Mouse (Mus musculus) hindbrain, embryonic 12.5 days (tissue): ENCODE results near the gene Ston1. TPM values are rescaled to one million over a fixed set of nuclear protein-coding genes. Genes with fewer than 3 reads are reported as not detected.

Experiments used
- ATAC-seq: fragments of 200-750 bp; cut with Nextera tagmentation; 2 replicates; pipeline ENCODE4 v1.8.0; 2017; ENCODE audit warnings: moderate TSS enrichment; ENCODE audit not compliant: low FRiP score
- H3K27ac ChIP-seq: fragments of 300-500 bp; sonication (generic); 2 replicates; pipeline ENCODE4 v1.5.1; 2016; ENCODE audit warnings: mild to moderate bottlenecking
- H3K27me3 ChIP-seq: fragments of 300-500 bp; sonication (generic); 2 replicates; pipeline ENCODE4 v1.6.1; 2016; ENCODE audit warnings: mild to moderate bottlenecking
- H3K36me3 ChIP-seq: fragments of 300-500 bp; sonication (generic); 2 replicates; pipeline ENCODE4 v1.6.1; 2016; ENCODE audit warnings: mild to moderate bottlenecking
- H3K4me1 ChIP-seq: fragments of 300-500 bp; sonication (generic); 2 replicates; pipeline ENCODE4 v1.6.1; 2016
- H3K4me2 ChIP-seq: fragments of 300-500 bp; sonication (generic); replicated peaks from 2 replicates; pipeline ENCODE4 v1.6.1; 2016; ENCODE audit warnings: mild to moderate bottlenecking
- H3K4me3 ChIP-seq: fragments of 300-500 bp; sonication (generic); 2 replicates; pipeline ENCODE4 v1.5.1; 2016; ENCODE audit warnings: mild to moderate bottlenecking
- H3K9ac ChIP-seq: fragments of 300-500 bp; sonication (generic); 2 replicates; pipeline ENCODE4 v1.6.1; 2016; ENCODE audit warnings: mild to moderate bottlenecking, moderate library complexity
- H3K9me3 ChIP-seq: fragments of 300-500 bp; sonication (generic); replicated peaks from 2 replicates; pipeline ENCODE4 v1.6.1; 2016; ENCODE audit warnings: mild to moderate bottlenecking
- WGBS: fragments of 180-500 bp; shearing (Covaris S2); methylation state at CpG from one replicate; pipeline ENCODE4 v1.1.7; 2016; 5-methylcytosine and 5-hydroxymethylcytosine counted together
- polyA plus RNA-seq: library from polyadenylated mRNA; unstranded; fragments of >200 nt; fragmentation: Nextera tagmentation; extraction: Ambion mirVana; gene quantifications from 2 replicates; pipeline ENCODE4 v1.2.1, GENCODE M21; 2016

Ston1 gene
- polyA plus RNA-seq, 1 experiment from 2014 or later, result 3.4 TPM

- WGBS, result 81% methylated on average over 4 of the region's 4 CpGs
- H3K4me3 ChIP-seq, result no peak overlapping the region
- H3K36me3 ChIP-seq, result no peaks in the 10 kb centered on the region
- 0 out of 2 replicates have a peak overlapping the region, but pooled peaks have one; percentile 13 for H3K4me2 ChIP-seq
- no peaks in the 10 kb centered on the region for H3K9me3 ChIP-seq
- H3K27me3 ChIP-seq, result no peaks in the 10 kb centered on the region
- no peak overlapping the region for H3K9ac ChIP-seq
- peak; percentile 26; the same call in 1 of the 2 replicates for ATAC-seq
- H3K27ac ChIP-seq, result no peak overlapping the region
- H3K4me1 ChIP-seq, result no peaks in the 10 kb centered on the region
Observed at GRCm38 (mm10) chr17:88653375-88653769, 55.9 kb downstream of the Ston1 start.

- Histone ChIP-seq H3K4me3 (no peak overlapping the region), H3K4me2 (no peak overlapping the region), H3K27ac (no peak overlapping the region), H3K4me1 (no peaks in the 10 kb centered on the region), H3K9ac (no peak overlapping the region), H3K9me3 (no peaks in the 10 kb centered on the region), H3K36me3 (no peaks in the 10 kb centered on the region), H3K27me3 (no peaks in the 10 kb centered on the region)
- WGBS, result 88% methylated on average over 6 of the region's 6 CpGs
- ATAC-seq, result no peak
Observed at GRCm38 (mm10) chr17:88658510-88658909, 61.0 kb downstream of the Ston1 start.

GRCm38 (mm10) chr17:88666076-88666475 is 68.6 kb downstream of the Ston1 start:
- WGBS, result 67% methylated on average over 2 of the region's 2 CpGs
- no peak for ATAC-seq
- Histone ChIP-seq H3K9me3 (no peaks in the 10 kb centered on the region), H3K4me3 (no peak overlapping the region), H3K9ac (no peak overlapping the region), H3K4me2 (no peak overlapping the region), H3K27ac (no peak overlapping the region), H3K4me1 (peaks cover 2% of the 10 kb centered on the region; the same call in 1 of the 2 replicates), H3K27me3 (no peaks in the 10 kb centered on the region), H3K36me3 (no peaks in the 10 kb centered on the region)

- Histone ChIP-seq H3K4me1 (peaks cover 2% of the 10 kb centered on the region; the same call in 1 of the 2 replicates), H3K36me3 (no peaks in the 10 kb centered on the region), H3K9me3 (no peaks in the 10 kb centered on the region), H3K4me2 (peak within 1 kb of the TSS; percentile 36), H3K27me3 (no peaks in the 10 kb centered on the region), H3K27ac (no peak within 1 kb of the TSS), H3K4me3 (no peak within 1 kb of the TSS), H3K9ac (no peak within 1 kb of the TSS)
- peak; percentile 44; the same call in 1 of the 2 replicates for ATAC-seq
- 39% methylated on average over 21 of the region's 21 CpGs for WGBS
Observed at GRCm38 (mm10) chr17:88668452-88668851, 71.0 kb downstream of the Ston1 start, which contains the start of gene Gtf2a1l. Gene Gtf2a1l (plus strand): TSS chr17:88668660.

- H3K27me3 ChIP-seq, result no peaks in the 10 kb centered on the region
- peaks cover 2% of the 10 kb centered on the region; the same call in 1 of the 2 replicates for H3K4me1 ChIP-seq
- H3K4me3 ChIP-seq, result no peak overlapping the region
- H3K36me3 ChIP-seq, result no peaks in the 10 kb centered on the region
- WGBS, result 50% methylated on average over 2 of the region's 2 CpGs
- H3K4me2 ChIP-seq, result no peak overlapping the region
- H3K9me3 ChIP-seq, result no peaks in the 10 kb centered on the region
- no peak overlapping the region for H3K9ac ChIP-seq
- H3K27ac ChIP-seq, result no peak overlapping the region
- ATAC-seq, result no peak
Observed at GRCm38 (mm10) chr17:88669921-88670320, 72.4 kb downstream of the Ston1 start.

GRCm38 (mm10) chr17:88670800-88671199 is 73.3 kb downstream of the Ston1 start:
- H3K36me3 ChIP-seq, result no peaks in the 10 kb centered on the region
- H3K27me3 ChIP-seq, result no peaks in the 10 kb centered on the region
- ATAC-seq, result no peak

GRCm38 (mm10) chr17:88675310-88676309 is 78.1 kb downstream of the Ston1 start:
- H3K4me3 ChIP-seq, result no peak overlapping the region
- H3K4me2 ChIP-seq, result no peak overlapping the region
- no peaks in the 10 kb centered on the region for H3K36me3 ChIP-seq
- no peak overlapping the region for H3K27ac ChIP-seq
- no peak overlapping the region for H3K9ac ChIP-seq
- 93% methylated on average over 23 of the region's 23 CpGs for WGBS
- H3K9me3 ChIP-seq, result no peaks in the 10 kb centered on the region
- no peak for ATAC-seq
- H3K27me3 ChIP-seq, result no peaks in the 10 kb centered on the region
- H3K4me1 ChIP-seq, result no peaks in the 10 kb centered on the region

More at GRCm38 (mm10) chr17:88670800-88671199, 73.3 kb downstream of the Ston1 start:
- H3K4me1 ChIP-seq, result peaks cover 2% of the 10 kb centered on the region; the same call in 1 of the 2 replicates
- H3K27ac ChIP-seq, result no peak overlapping the region
- no peaks in the 10 kb centered on the region for H3K9me3 ChIP-seq
- no peak overlapping the region for H3K4me3 ChIP-seq
- WGBS, result 66% methylated on average over 4 of the region's 4 CpGs
- H3K9ac ChIP-seq, result no peak overlapping the region
- no peak overlapping the region for H3K4me2 ChIP-seq

- no peak for ATAC-seq
- H3K4me2 ChIP-seq, result no peak overlapping the region
- no peaks in the 10 kb centered on the region for H3K4me1 ChIP-seq
- H3K9ac ChIP-seq, result no peak overlapping the region
- WGBS, result 72% methylated on average over 11 of the region's 11 CpGs
- H3K36me3 ChIP-seq, result no peaks in the 10 kb centered on the region
- H3K27me3 ChIP-seq, result no peaks in the 10 kb centered on the region
- H3K9me3 ChIP-seq, result no peaks in the 10 kb centered on the region
- no peak overlapping the region for H3K27ac ChIP-seq
- H3K4me3 ChIP-seq, result no peak overlapping the region
Observed at GRCm38 (mm10) chr17:88688226-88688625, 90.7 kb downstream of the Ston1 start.

GRCm38 (mm10) chr17:88696656-88697333 is 99.3 kb downstream of the Ston1 start:
- H3K4me3 ChIP-seq, result no peak overlapping the region
- H3K27me3 ChIP-seq, result 0 out of 2 replicates have a peak, but pooled peaks cover 2% of the 10 kb centered on the region
- no peak overlapping the region for H3K9ac ChIP-seq
- no peaks in the 10 kb centered on the region for H3K36me3 ChIP-seq
- peaks cover 7% of the 10 kb centered on the region; the same call in 1 of the 2 replicates for H3K4me1 ChIP-seq
- WGBS, result 44% methylated on average over 9 of the region's 9 CpGs
- no peaks in the 10 kb centered on the region for H3K9me3 ChIP-seq
- ATAC-seq, result peak; percentile 52; the same call in 1 of the 2 replicates
- H3K4me2 ChIP-seq, result no peak overlapping the region
- peak overlapping the region; percentile 25 for H3K27ac ChIP-seq

GRCm38 (mm10) chr17:88700901-88701300 is 103.4 kb downstream of the Ston1 start:
- no peak for ATAC-seq

GRCm38 (mm10) chr17:88702345-88702744 is 104.9 kb downstream of the Ston1 start:
- WGBS, result 44% methylated on average over 6 of the region's 6 CpGs
- no peaks in the 10 kb centered on the region for H3K36me3 ChIP-seq
- no peaks in the 10 kb centered on the region for H3K27me3 ChIP-seq
- no peak overlapping the region for H3K27ac ChIP-seq
- H3K4me1 ChIP-seq, result peaks cover 2% of the 10 kb centered on the region; the same call in 1 of the 2 replicates
- H3K9me3 ChIP-seq, result no peaks in the 10 kb centered on the region
- H3K4me3 ChIP-seq, result no peak overlapping the region
- ATAC-seq, result no peak
- H3K9ac ChIP-seq, result no peak overlapping the region
- H3K4me2 ChIP-seq, result no peak overlapping the region

More at GRCm38 (mm10) chr17:88700901-88701300, 103.4 kb downstream of the Ston1 start:
- no peak overlapping the region for H3K9ac ChIP-seq
- H3K27ac ChIP-seq, result no peak overlapping the region
- peaks cover 7% of the 10 kb centered on the region; the same call in 1 of the 2 replicates for H3K4me1 ChIP-seq
- H3K27me3 ChIP-seq, result no peaks in the 10 kb centered on the region
- H3K4me3 ChIP-seq, result no peak overlapping the region
- no peaks in the 10 kb centered on the region for H3K36me3 ChIP-seq
- H3K9me3 ChIP-seq, result no peaks in the 10 kb centered on the region
- no peak overlapping the region for H3K4me2 ChIP-seq

GRCm38 (mm10) chr17:88703112-88703511 is 105.6 kb downstream of the Ston1 start:
- WGBS, result 45% methylated on average over 4 of the region's 4 CpGs
- Histone ChIP-seq H3K4me1 (peaks cover 2% of the 10 kb centered on the region; the same call in 1 of the 2 replicates), H3K4me3 (no peak overlapping the region), H3K36me3 (no peaks in the 10 kb centered on the region), H3K4me2 (no peak overlapping the region), H3K27me3 (no peaks in the 10 kb centered on the region), H3K9ac (no peak overlapping the region), H3K27ac (no peak overlapping the region), H3K9me3 (no peaks in the 10 kb centered on the region)
- ATAC-seq, result no peak
